Mouse (Mus musculus): ENCODE measurements around the gene Itpka.
"Not testable (repeated sequence)": the region's sequence is repeated elsewhere in the genome, so short reads cannot be mapped to it uniquely, and the experiment has no call there.

Itpka gene

GRCm38 (mm10) chr2:119741581-119742411, at the start of gene Itpka:
Gene Itpka (plus strand): TSS chr2:119742337.
- DNase-seq (ENCODE audit: low spot score in 2 of 2) = peak; percentile 52 to 69

GRCm38 (mm10) chr2:119694826-119695225, 47.3 kb upstream of the Itpka start:
- DNase-seq (ENCODE audit: low spot score in 2 of 2) = no peak

GRCm38 (mm10) chr2:119696111-119696510, 46.0 kb upstream of the Itpka start:
- no peak for DNase-seq (ENCODE audit: low spot score in 2 of 2)

DNA sequence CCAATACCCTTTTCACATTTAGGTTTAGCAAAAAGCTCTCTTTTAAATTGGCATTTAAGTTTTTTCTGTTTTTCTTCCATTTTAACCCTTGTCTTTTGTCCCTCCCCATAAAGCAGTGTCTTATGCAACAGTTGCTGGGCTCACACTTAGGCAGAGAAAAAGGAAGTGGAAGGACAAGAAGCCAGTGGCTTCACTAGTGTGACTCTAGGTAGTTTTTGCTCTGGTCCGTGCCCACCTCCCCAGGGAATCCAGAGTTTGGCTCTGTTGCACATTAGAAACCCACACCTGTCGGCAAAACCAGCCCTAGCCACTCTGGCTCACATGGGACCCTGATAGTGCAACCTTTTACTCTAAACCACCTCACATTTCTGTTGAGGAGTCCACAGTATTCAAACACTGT, 43.7 kb upstream of the Itpka start:
- no peak for DNase-seq (ENCODE audit: low spot score in 2 of 2)

- no peak for DNase-seq (ENCODE audit: low spot score in 2 of 2)
Observed at GRCm38 (mm10) chr2:119699962-119700361, 42.2 kb upstream of the Itpka start.

DNA sequence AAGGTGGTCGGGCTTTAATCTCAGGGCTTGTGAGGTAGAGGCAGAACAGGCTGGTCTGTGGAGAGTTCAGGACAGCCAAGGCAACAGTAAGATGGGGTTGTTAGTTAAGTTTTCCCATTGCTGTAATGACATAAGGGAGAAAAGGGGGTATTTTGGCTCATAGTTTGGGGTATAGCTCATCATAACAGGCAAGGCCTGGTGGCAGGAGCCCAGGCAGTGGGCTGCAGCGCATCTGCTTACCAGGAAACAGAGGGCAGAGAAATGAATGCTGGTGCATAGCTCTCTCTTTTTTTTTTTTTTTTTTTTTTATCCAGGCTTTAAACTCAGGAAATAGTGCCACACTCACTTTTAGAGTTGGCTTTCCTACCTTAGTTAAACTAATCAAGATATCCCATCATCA, 39.0 kb upstream of the Itpka start:
- no peak for DNase-seq (ENCODE audit: low spot score in 2 of 2)

DNA sequence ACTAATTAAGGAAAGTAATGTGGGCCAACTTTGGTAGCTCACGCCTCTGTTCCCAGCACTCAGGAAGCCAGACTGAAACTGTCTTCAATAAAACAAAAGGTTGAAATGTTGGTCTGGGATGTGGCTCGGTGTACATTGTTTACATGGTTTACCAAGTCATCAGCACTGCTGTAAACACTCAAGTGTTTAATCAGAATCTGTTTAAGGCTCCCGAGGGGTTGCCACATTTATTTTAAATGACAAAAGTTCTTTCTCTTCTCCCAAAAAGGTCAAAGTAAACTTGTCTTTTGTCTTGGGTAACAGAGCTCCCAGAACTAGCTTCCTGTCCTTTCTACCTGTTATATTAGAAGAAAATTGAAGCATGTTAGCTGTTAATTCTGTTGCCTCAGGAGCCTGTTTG, 34.5 kb upstream of the Itpka start:
- no peak for DNase-seq (ENCODE audit: low spot score in 2 of 2)

- DNase-seq (ENCODE audit: low spot score in 2 of 2) = no peak
Observed at GRCm38 (mm10) chr2:119710011-119710410, 32.1 kb upstream of the Itpka start.

DNA sequence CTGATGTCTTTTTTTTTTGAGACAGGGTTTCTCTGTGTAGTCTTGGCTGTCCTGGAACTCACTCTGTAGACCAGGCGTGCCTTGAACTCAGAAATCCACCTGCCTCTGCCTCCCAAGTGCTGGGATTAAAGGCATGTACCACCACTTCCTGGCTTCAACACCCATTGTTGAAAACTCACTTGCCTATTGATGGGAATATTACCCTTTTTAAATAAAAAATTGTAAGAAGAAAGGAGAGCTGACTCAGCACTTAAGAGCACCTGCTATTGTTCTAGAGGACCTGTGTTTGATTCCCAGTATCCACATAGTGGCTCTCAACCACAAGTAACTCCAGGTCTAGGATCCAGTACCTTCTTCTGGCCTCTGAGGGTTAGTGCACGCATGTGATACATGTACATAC, 26.3 kb upstream of the Itpka start:
- DNase-seq (ENCODE audit: low spot score in 2 of 2) = not testable (repeated sequence)

DNA sequence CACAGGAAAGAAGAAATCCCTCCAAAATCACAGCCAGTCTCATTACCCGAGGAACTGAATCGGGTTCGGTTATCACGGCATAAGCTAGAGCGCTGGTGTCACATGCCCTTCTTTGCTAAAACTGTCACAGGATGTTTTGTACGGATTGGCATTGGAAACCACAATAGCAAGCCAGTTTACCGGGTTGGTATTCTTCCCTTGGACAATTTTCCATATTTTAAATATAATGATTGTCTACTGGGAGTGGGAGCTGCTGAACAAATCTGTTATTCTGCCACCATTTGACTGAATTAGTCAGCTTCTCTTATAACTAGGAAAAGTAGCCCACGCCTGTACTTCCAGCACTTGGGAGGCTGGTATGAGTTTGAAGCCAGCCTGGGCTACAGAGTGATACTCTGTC, 21.1 kb upstream of the Itpka start:
- no peak for DNase-seq (ENCODE audit: low spot score in 2 of 2)

DNA sequence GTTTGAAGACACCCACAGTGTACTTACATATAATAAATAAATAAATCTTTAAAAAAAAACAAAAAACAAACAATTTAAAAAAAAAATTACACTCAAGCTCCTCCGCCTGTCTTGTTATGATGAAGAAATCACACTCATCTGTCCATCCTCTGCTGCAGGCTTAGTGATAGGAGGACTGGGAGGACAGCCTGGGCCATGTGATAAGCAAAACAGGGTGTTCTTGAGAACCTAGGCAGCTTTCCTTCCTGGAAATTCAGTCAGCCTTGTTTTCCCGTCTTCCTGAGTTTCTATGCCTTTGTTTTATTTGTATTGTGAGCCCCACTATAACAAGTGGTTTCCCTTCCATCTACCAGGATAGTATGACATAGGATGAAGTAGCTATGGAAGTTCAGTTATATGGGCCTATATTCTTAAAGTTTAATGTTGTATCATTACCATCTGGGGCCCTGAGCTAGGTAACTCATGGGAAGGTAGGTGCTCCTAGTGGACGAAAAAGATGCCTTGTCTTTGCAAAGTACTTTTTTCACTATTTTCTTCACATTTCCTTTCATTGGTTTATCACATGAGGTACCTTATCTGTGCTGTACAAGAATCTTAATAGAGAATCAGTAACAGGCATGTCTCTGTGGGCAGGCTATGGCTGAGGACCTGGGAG, 14.2 kb upstream of the Itpka start:
- DNase-seq (ENCODE audit: low spot score in 2 of 2) = no peak

DNA sequence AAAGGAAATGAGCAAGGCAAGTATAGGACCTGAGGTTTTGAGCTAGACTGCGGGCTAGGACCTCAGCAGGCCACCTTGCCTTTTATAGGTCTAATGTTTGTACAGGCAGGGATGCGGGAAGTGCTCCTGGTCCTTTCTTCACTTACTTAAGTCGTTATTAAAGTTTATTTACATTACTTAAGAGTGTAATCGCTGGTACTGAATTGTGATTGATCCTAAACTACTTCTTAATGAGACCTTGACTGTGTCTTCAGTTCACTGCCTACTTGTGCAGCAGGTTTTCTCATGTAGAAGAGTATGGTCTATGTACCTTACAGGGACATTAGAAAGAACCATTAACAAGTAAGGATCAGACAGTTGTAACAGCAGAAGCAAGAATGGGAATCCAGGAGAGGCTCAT, 11.4 kb upstream of the Itpka start:
- no peak for DNase-seq (ENCODE audit: low spot score in 2 of 2)

DNA sequence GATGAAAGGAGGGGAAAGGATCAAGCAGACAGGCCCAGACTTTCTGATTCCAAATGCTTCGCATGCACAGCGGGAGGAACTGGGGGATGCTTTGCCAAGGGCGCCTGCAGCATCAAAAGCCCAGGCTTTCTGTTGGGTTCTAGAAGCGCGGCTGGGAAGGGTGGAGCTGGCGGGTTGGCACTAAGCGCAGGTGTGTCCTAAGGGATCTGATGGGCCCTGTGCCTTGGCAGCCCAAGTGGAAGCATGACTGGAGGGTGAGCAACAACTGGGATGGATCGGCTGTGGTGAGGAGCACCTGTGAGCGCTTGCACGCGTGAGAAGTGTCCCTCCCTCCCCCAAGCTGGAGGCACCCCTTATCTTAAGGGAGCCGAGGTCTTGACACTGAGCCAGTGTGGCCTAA, 5.0 kb upstream of the Itpka start:
- no peak for DNase-seq (ENCODE audit: low spot score in 2 of 2)

DNA sequence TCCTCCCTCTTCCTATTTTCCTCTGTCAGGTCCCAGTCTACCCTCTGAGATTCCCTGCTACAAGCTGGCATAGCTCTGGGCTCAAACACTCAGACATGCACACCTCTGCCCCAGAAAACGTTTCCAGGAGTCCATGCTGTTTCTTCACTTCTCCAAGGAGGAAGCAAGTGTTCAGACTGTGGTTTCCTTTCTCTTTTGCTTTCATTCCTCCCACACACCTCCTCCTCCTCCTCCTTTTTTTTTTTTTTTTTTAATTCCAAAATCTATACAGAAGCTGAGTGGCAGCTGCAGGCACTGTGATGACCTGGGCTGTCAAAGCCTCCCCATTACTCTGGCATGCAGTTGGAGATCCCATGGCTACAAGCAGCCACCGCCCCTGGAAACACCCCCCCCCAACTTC, 1.6 kb upstream of the Itpka start:
- DNase-seq (ENCODE audit: low spot score in 2 of 2) = no peak

GRCm38 (mm10) chr2:119742461-119743175, 481 bp downstream of the Itpka start:
- peak; percentile 51 to 61 for DNase-seq (ENCODE audit: low spot score in 2 of 2)

DNA sequence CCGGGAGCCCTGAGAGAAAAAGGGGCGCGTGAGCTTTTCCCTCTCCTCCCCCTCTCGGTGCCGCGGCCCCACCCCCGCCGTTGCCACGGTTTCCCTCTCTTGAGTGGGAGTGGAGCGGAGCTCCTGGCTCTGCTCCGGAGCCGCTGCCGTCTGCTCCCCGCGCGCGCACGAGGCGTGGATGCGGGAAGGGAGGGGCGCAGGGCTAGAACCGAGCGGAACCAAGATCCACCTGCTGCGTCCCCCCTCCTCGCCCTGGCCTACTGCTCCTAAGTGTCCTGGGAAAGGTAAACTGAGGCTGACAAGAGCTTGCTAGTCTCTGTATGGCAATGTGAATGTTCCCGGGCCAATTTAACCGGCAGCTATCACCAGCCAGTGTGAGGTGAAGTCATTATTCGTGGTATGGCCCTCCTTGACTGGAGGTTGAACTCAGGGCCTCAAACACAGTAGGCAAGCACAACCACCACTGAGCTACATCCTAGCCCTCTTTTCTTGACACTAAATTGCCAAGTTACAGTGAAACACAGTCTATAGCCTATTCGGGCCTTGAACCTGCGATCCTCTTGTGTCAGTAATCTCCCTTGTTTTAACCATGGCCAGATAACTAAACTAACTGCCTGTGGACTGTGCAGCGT, 1.2 kb downstream of the Itpka start:
- peak in 1 of 2 experiments; percentile 19 for DNase-seq (ENCODE audit: low spot score in 2 of 2)

DNA sequence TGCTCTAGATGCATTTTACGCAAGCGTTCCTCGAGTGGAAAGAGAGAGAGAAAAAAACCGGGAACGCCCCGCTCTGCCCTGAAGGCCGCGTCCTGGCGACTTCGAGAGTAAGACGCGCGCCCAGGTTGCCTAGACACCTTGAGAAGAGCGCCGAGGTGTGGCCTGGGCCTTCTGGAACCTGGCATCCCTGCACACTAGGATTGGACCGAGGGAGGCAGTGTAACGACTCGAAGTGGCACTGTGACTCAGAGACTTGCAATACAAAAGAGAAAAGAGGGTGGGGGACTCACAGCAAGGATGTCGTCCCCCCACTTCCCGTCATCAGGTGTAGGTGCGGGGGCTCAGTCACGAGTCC, 1.6 kb downstream of the Itpka start:
- no peak for DNase-seq (ENCODE audit: low spot score in 2 of 2)

GRCm38 (mm10) chr2:119744163-119745111, 2.3 kb downstream of the Itpka start:
- DNase-seq (ENCODE audit: low spot score in 2 of 2) = no peak

DNA sequence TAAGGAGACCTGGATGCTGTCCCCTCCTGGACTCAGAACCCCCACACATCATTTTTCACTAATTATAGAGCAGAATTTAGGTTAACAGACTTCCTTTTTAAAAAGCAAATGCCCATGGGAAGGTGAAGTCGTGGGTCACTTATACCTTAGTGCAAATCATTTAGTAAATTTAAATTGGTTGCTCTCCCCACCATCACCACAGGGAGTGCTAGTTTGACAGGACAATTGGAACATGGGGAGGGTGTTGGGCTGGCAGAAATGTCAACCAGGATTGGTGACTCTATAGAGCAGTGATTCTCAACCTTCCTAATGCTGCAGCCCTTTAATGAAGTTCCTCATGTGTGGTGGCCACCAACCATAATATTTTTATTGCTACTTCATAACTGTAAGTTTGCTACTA, 3.1 kb downstream of the Itpka start:
- no peak for DNase-seq (ENCODE audit: low spot score in 2 of 2)

GRCm38 (mm10) chr2:119747554-119747953, 5.4 kb downstream of the Itpka start:
- no peak for DNase-seq (ENCODE audit: low spot score in 2 of 2)

DNA sequence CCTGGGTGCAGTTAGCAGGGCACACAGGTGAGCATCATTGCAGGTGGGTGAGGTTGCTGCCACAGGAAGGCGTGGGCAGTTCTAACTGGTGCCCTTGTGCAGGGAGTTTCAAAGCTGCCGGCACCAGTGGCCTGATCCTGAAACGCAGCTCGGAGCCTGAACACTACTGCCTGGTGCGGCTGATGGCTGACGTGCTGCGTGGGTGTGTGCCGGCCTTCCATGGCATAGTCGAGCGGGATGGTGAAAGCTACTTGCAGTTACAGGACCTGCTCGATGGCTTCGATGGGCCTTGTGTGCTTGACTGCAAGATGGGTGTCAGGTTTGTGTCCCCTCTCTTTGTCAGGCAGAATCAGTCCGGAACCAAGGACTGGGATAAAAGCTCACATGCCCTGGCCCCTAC, 7.1 kb downstream of the Itpka start:
- no peak for DNase-seq (ENCODE audit: low spot score in 2 of 2)
